Mouse (Mus musculus): ENCODE results near the gene Ehbp1. TPM values are rescaled to one million over a fixed set of nuclear protein-coding genes. Genes with fewer than 3 reads are reported as not detected.

Gene Ehbp1
- polyA plus RNA-seq, 1 experiment from 2014 or later: 9.8 TPM

GRCm38 (mm10) chr11:21997561-21998140 lies 344.4 kb downstream of the Ehbp1 start:
- Histone ChIP-seq H3K27ac (ENCODE audit: low read depth, low read length) (no peak overlapping the region), H3K36me3 (ENCODE audit: control insufficient read depth, insufficient read depth, low read length) (no peaks in the 10 kb centered on the region), H3K4me2 (replicated peaks; ENCODE audit: low read depth, low read length) (no peak overlapping the region), H3K9me3 (ENCODE audit: control insufficient read depth, low read length) (no peaks in the 10 kb centered on the region), H3K9ac (ENCODE audit: low read depth, low read length) (no peak overlapping the region), H3K27me3 (ENCODE audit: control insufficient read depth, insufficient read depth, low read length) (peaks cover 95% of the 10 kb centered on the region), H3K4me1 (ENCODE audit: control insufficient read depth, insufficient read depth, low read length) (peaks cover 15% of the 10 kb centered on the region; the same call in 1 of the 2 replicates), H3K4me3 (ENCODE audit: low read length) (no peak overlapping the region; the same call in 1 of the 2 replicates)
- under 1% methylated on average over 20 of the region's 20 CpGs for WGBS
- no peak for ATAC-seq (ENCODE audit: low FRiP score, low TSS enrichment)

GRCm38 (mm10) chr11:21996661-21997560 lies 345.2 kb downstream of the Ehbp1 start:
- peak; percentile 28 for ATAC-seq (ENCODE audit: low FRiP score, low TSS enrichment)
- Histone ChIP-seq H3K27ac (ENCODE audit: low read depth, low read length) (no peak overlapping the region), H3K9me3 (ENCODE audit: control insufficient read depth, low read length) (no peaks in the 10 kb centered on the region), H3K27me3 (ENCODE audit: control insufficient read depth, insufficient read depth, low read length) (peaks cover 96% of the 10 kb centered on the region), H3K36me3 (ENCODE audit: control insufficient read depth, insufficient read depth, low read length) (no peaks in the 10 kb centered on the region), H3K4me2 (replicated peaks; ENCODE audit: low read depth, low read length) (peak overlapping the region; percentile 40), H3K9ac (ENCODE audit: low read depth, low read length) (no peak overlapping the region), H3K4me3 (ENCODE audit: low read length) (peak overlapping the region; percentile 14), H3K4me1 (ENCODE audit: control insufficient read depth, insufficient read depth, low read length) (peaks cover 13% of the 10 kb centered on the region; the same call in 1 of the 2 replicates)
- under 1% methylated on average over 57 of the region's 63 CpGs for WGBS

GRCm38 (mm10) chr11:21996325-21996647 lies 345.8 kb downstream of the Ehbp1 start:
- peaks cover 8% of the 10 kb centered on the region; the same call in 1 of the 2 replicates for H3K4me1 ChIP-seq (ENCODE audit: control insufficient read depth, insufficient read depth, low read length)
- H3K4me3 ChIP-seq (ENCODE audit: low read length): peak overlapping the region; percentile 14
- H3K36me3 ChIP-seq (ENCODE audit: control insufficient read depth, insufficient read depth, low read length): no peaks in the 10 kb centered on the region
- H3K9ac ChIP-seq (ENCODE audit: low read depth, low read length): no peak overlapping the region
- H3K27me3 ChIP-seq (ENCODE audit: control insufficient read depth, insufficient read depth, low read length): peaks cover 95% of the 10 kb centered on the region
- ATAC-seq (ENCODE audit: low FRiP score, low TSS enrichment): peak; percentile 11
- H3K4me2 ChIP-seq (replicated peaks; ENCODE audit: low read depth, low read length): peak overlapping the region; percentile 40
- 2% methylated on average over 13 of the region's 13 CpGs for WGBS
- no peak overlapping the region for H3K27ac ChIP-seq (ENCODE audit: low read depth, low read length)
- H3K9me3 ChIP-seq (ENCODE audit: control insufficient read depth, low read length): no peaks in the 10 kb centered on the region

GRCm38 (mm10) chr11:21995534-21996324 lies 346.4 kb downstream of the Ehbp1 start:
- peaks cover 4% of the 10 kb centered on the region; the same call in 1 of the 2 replicates for H3K4me1 ChIP-seq (ENCODE audit: control insufficient read depth, insufficient read depth, low read length)
- ATAC-seq (ENCODE audit: low FRiP score, low TSS enrichment): no peak
- no peak overlapping the region for H3K9ac ChIP-seq (ENCODE audit: low read depth, low read length)
- H3K4me2 ChIP-seq (replicated peaks; ENCODE audit: low read depth, low read length): no peak overlapping the region
- WGBS: 2% methylated on average over 27 of the region's 27 CpGs
- no peak overlapping the region for H3K4me3 ChIP-seq (ENCODE audit: low read length)
- H3K9me3 ChIP-seq (ENCODE audit: control insufficient read depth, low read length): no peaks in the 10 kb centered on the region
- no peak overlapping the region for H3K27ac ChIP-seq (ENCODE audit: low read depth, low read length)
- peaks cover 95% of the 10 kb centered on the region for H3K27me3 ChIP-seq (ENCODE audit: control insufficient read depth, insufficient read depth, low read length)
- no peaks in the 10 kb centered on the region for H3K36me3 ChIP-seq (ENCODE audit: control insufficient read depth, insufficient read depth, low read length)

- Histone ChIP-seq H3K4me3 (ENCODE audit: low read length) (no peak overlapping the region), H3K9ac (ENCODE audit: low read depth, low read length) (no peak overlapping the region), H3K27ac (ENCODE audit: low read depth, low read length) (no peak overlapping the region), H3K27me3 (ENCODE audit: control insufficient read depth, insufficient read depth, low read length) (peaks cover 90% of the 10 kb centered on the region), H3K4me1 (ENCODE audit: control insufficient read depth, insufficient read depth, low read length) (peaks cover 3% of the 10 kb centered on the region; the same call in 1 of the 2 replicates), H3K36me3 (ENCODE audit: control insufficient read depth, insufficient read depth, low read length) (no peaks in the 10 kb centered on the region), H3K9me3 (ENCODE audit: control insufficient read depth, low read length) (no peaks in the 10 kb centered on the region), H3K4me2 (replicated peaks; ENCODE audit: low read depth, low read length) (no peak overlapping the region)
- ATAC-seq (ENCODE audit: low FRiP score, low TSS enrichment): no peak
- 2% methylated on average over 34 of the region's 34 CpGs for WGBS
Measured at GRCm38 (mm10) chr11:21994377-21995370, 347.4 kb downstream of the Ehbp1 start.

- Histone ChIP-seq H3K4me2 (replicated peaks; ENCODE audit: low read depth, low read length) (no peak overlapping the region; the same call in 1 of the 2 replicates), H3K4me1 (ENCODE audit: control insufficient read depth, insufficient read depth, low read length) (peaks cover 3% of the 10 kb centered on the region; the same call in 1 of the 2 replicates), H3K9me3 (ENCODE audit: control insufficient read depth, low read length) (no peaks in the 10 kb centered on the region), H3K9ac (ENCODE audit: low read depth, low read length) (no peak overlapping the region), H3K4me3 (ENCODE audit: low read length) (peak overlapping the region; percentile 4; the same call in 1 of the 2 replicates), H3K36me3 (ENCODE audit: control insufficient read depth, insufficient read depth, low read length) (no peaks in the 10 kb centered on the region), H3K27me3 (ENCODE audit: control insufficient read depth, insufficient read depth, low read length) (peaks cover 89% of the 10 kb centered on the region), H3K27ac (ENCODE audit: low read depth, low read length) (no peak overlapping the region)
- peak; percentile 24; the same call in 1 of the 2 replicates for ATAC-seq (ENCODE audit: low FRiP score, low TSS enrichment)
- WGBS: 2% methylated on average over 44 of the region's 47 CpGs
Measured at GRCm38 (mm10) chr11:21993597-21994376, 348.3 kb downstream of the Ehbp1 start.

GRCm38 (mm10) chr11:21992761-21993596 lies 349.1 kb downstream of the Ehbp1 start:
- 2% methylated on average over 74 of the region's 96 CpGs for WGBS
- H3K9ac ChIP-seq (ENCODE audit: low read depth, low read length): no peak overlapping the region
- H3K4me3 ChIP-seq (ENCODE audit: low read length): peak overlapping the region; percentile 4; the same call in 1 of the 2 replicates
- no peaks in the 10 kb centered on the region for H3K9me3 ChIP-seq (ENCODE audit: control insufficient read depth, low read length)
- peaks cover 88% of the 10 kb centered on the region for H3K27me3 ChIP-seq (ENCODE audit: control insufficient read depth, insufficient read depth, low read length)
- peaks cover 3% of the 10 kb centered on the region; the same call in 1 of the 2 replicates for H3K4me1 ChIP-seq (ENCODE audit: control insufficient read depth, insufficient read depth, low read length)
- no peak overlapping the region; the same call in 1 of the 2 replicates for H3K4me2 ChIP-seq (replicated peaks; ENCODE audit: low read depth, low read length)
- no peak overlapping the region for H3K27ac ChIP-seq (ENCODE audit: low read depth, low read length)
- peak; percentile 51 for ATAC-seq (ENCODE audit: low FRiP score, low TSS enrichment)
- H3K36me3 ChIP-seq (ENCODE audit: control insufficient read depth, insufficient read depth, low read length): no peaks in the 10 kb centered on the region
